Mouse (Mus musculus) heart, embryonic 14.5 days (tissue): Measurements from ENCODE around the gene Zfp579. TPM values are rescaled to one million over a fixed set of nuclear protein-coding genes. Genes with fewer than 3 reads are reported as not detected.

ENCODE experiments used
- ATAC-seq: fragments of 200-750 bp; cut with Nextera tagmentation; 2 replicates; pipeline ENCODE4 v1.8.0; 2017; ENCODE audit warnings: low read depth, moderate TSS enrichment; ENCODE audit not compliant: insufficient number of reproducible peaks, insufficient read depth, low FRiP score
- H3K27ac ChIP-seq, 2 experiments: fragments of 200-500 bp in 1 of 2; fragments of 300-500 bp in 1 of 2; sonication (generic) in 1 of 2; replicated peaks in 1 of 2; 2 replicates each; pipeline ENCODE4 v1.5.1; 2012 to 2014; ENCODE audit warnings: low read depth in 2 of 2, low read length in 2 of 2, control low read depth in 1 of 2, mild to moderate bottlenecking in 1 of 2, mixed read lengths in 1 of 2; ENCODE audit not compliant: control insufficient read depth in 1 of 2, insufficient read depth in 1 of 2
- H3K27me3 ChIP-seq: fragments of 300-500 bp; sonication (generic); 2 replicates; pipeline ENCODE4 v1.6.1; 2014; ENCODE audit warnings: mild to moderate bottlenecking, low read length, control low read depth; ENCODE audit not compliant: control insufficient read depth, insufficient read depth
- H3K36me3 ChIP-seq: fragments of 300-500 bp; sonication (generic); 2 replicates; pipeline ENCODE4 v1.6.1; 2014; ENCODE audit warnings: mild to moderate bottlenecking, control low read depth, low read length, mixed read lengths; ENCODE audit not compliant: control insufficient read depth, insufficient read depth
- H3K4me1 ChIP-seq, 2 experiments: fragments of 200-500 bp in 1 of 2; fragments of 300-500 bp in 1 of 2; sonication (generic) in 1 of 2; 2 replicates each; pipeline ENCODE4 v1.6.1; 2012 to 2014; ENCODE audit warnings: low read length in 2 of 2, control low read depth in 1 of 2, mixed read lengths in 1 of 2; ENCODE audit not compliant: control insufficient read depth in 2 of 2, insufficient read depth in 2 of 2
- H3K4me2 ChIP-seq: fragments of 300-500 bp; sonication (generic); 2 replicates; pipeline ENCODE4 v1.6.1; 2014; ENCODE audit warnings: mild to moderate bottlenecking, low read length
- H3K4me3 ChIP-seq, 2 experiments: fragments of 200-500 bp in 1 of 2; fragments of 300-500 bp in 1 of 2; sonication (generic) in 1 of 2; 2 replicates each; pipeline ENCODE4 v1.5.1; 2012 to 2014; ENCODE audit warnings: low read length in 2 of 2, mild to moderate bottlenecking in 2 of 2, control low read depth in 1 of 2, low read depth in 1 of 2, moderate library complexity in 1 of 2; ENCODE audit not compliant: control insufficient read depth in 1 of 2, insufficient read depth in 1 of 2
- H3K9ac ChIP-seq: fragments of 300-500 bp; sonication (generic); 2 replicates; pipeline ENCODE4 v1.6.1; 2014; ENCODE audit warnings: mild to moderate bottlenecking, low read length
- H3K9me3 ChIP-seq: fragments of 300-500 bp; sonication (generic); 2 replicates; pipeline ENCODE4 v1.6.1; 2016; ENCODE audit warnings: low read length, control low read depth; ENCODE audit not compliant: control insufficient read depth
- WGBS: fragments of 180-500 bp; shearing (Covaris S2); extraction: QIAGEN DNeasy Blood & Tissue Kit; methylation state at CpG from one replicate; pipeline ENCODE4 v1.1.7; 2014; 5-methylcytosine and 5-hydroxymethylcytosine counted together
- polyA plus RNA-seq: library from polyadenylated mRNA; unstranded; fragments of >200 nt; fragmentation: Nextera tagmentation; extraction: Ambion mirVana; gene quantifications from 2 replicates; pipeline ENCODE4 v1.2.1, GENCODE M21; 2014

Gene Zfp579
- polyA plus RNA-seq, 1 experiment from 2014 or later, result 33.5 TPM

DNA sequence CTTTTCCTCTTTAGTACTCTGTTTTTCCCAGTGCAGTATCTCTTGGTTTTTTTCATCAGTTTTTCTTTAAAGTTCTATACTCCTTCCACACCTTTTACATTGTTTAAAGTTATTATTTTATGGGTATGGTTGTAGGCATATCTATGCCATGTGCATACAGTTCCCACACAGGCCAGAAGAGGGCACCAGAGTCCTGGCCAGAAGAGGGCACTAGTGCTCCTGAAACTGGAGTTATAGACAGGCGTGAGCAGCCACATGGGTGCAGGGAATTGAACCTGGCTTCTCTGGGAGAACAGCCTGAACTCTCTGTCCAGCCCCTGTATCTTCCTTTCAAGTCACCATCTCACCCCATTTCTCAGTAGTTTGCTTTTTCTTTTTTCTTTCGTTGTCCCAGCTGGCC is 57.5 kb downstream of the Zfp579 start:
- Histone ChIP-seq H3K4me1 (peaks cover 0 to under 1% of the 10 kb centered on the region in 2 experiments; a peak in 1 of 4 replicates), H3K4me3 (no peak overlapping the region), H3K27me3 (0 out of 2 replicates have a peak, but pooled peaks cover 5% of the 10 kb centered on the region), H3K4me2 (no peak overlapping the region), H3K36me3 (no peaks in the 10 kb centered on the region), H3K27ac (no peak overlapping the region), H3K9ac (no peak overlapping the region), H3K9me3 (no peaks in the 10 kb centered on the region)
- WGBS, result 40% methylated on average over 2 of the region's 2 CpGs
- no peak for ATAC-seq

DNA sequence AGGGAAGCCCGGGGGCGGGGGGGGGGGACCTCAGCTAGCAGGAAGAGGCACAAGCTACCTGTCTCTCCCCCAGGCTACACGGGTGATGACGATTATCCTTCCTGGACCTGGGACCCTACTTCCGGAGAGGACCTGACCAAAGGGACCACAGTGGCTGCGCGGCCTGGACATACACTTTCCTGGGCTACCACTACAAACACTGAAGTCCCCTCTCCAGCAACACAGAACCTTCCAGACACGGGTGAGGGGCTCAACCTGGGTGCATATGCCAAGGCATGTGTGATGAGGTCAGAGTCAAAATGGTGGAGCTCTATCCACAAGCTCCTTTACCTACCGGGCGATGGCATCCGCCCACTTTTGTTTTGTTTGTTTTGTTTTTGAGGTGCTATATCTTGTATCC is 58.6 kb downstream of the Zfp579 start:
- Histone ChIP-seq H3K4me3 (no peak overlapping the region), H3K27ac (no peak overlapping the region), H3K9ac (no peak overlapping the region; the same call in 1 of the 2 replicates), H3K36me3 (no peaks in the 10 kb centered on the region), H3K4me2 (no peak overlapping the region), H3K4me1 (no peaks in the 10 kb centered on the region), H3K27me3 (0 out of 2 replicates have a peak, but pooled peaks cover 3% of the 10 kb centered on the region), H3K9me3 (no peaks in the 10 kb centered on the region)
- no peak for ATAC-seq
- 71% methylated on average over 10 of the region's 11 CpGs for WGBS

DNA sequence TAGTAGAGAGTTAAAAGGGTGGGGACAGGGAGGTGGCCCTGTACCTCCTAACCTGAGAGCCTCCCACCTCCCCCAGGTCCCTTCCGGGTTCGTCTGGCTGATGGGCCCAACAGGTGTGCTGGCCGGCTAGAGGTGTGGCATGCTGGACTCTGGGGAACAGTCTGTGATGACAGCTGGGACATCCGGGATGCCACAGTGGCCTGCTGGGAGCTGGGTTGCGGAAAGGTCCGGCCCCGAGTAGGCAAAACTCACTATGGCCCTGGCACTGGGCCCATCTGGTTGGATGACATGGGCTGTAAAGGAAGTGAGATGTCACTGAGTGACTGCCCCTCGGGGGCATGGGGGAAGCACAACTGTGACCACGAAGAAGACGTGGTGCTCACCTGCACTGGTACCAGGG is 59.1 kb downstream of the Zfp579 start:
- no peaks in the 10 kb centered on the region for H3K9me3 ChIP-seq
- no peak overlapping the region for H3K27ac ChIP-seq
- no peak for ATAC-seq
- 66% methylated on average over 10 of the region's 10 CpGs for WGBS
- H3K4me1 ChIP-seq, result no peaks in the 10 kb centered on the region
- no peak overlapping the region for H3K4me3 ChIP-seq
- H3K9ac ChIP-seq, result no peak overlapping the region
- no peaks in the 10 kb centered on the region for H3K27me3 ChIP-seq
- H3K4me2 ChIP-seq, result no peak overlapping the region
- no peaks in the 10 kb centered on the region for H3K36me3 ChIP-seq

DNA sequence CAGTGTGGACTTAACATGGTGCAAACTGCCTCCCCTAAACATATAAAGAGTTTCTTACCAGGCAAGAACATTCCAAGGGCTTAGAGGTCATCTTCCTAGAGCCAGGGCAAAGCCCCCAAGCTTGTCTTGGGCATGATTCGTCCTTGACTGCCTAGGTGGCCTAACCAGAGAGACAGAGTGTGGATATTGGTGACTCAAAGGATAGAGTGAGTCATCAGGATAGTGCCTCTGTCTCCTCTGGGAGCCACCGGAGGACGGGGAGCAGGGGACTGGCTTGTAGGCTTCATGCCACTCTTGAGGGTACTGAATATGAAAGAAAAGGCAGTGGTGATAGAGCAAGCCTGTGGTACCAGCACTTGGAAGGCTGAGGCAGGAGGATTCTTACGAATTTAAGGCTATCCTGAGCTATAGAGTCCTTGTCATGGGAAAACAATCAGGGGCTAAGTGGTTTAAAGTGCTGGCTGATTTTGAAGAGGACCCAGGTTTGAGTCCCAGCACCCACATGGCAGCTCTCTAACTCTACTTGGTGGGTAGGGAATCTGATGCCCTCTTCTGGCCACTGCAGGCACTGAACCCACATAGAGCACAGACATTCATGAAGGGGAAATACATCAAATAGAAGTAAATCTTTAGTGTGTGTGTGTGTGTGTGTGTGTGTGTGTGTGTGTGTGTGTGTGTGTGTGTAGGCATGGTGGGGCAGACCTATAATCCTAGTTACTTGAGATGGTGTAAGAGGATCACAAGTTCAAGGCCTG is 61.6 kb downstream of the Zfp579 start:
- H3K27ac ChIP-seq, result no peak overlapping the region
- H3K36me3 ChIP-seq, result no peaks in the 10 kb centered on the region
- no peak for ATAC-seq
- H3K4me3 ChIP-seq, result no peak overlapping the region
- no peaks in the 10 kb centered on the region for H3K4me1 ChIP-seq
- WGBS, result 76% methylated on average over 4 of the region's 4 CpGs
- H3K4me2 ChIP-seq, result no peak overlapping the region
- H3K9me3 ChIP-seq, result no peaks in the 10 kb centered on the region
- H3K27me3 ChIP-seq, result no peaks in the 10 kb centered on the region
- no peak overlapping the region for H3K9ac ChIP-seq

Other genes starting within 250 kb of the Zfp579 start
- 30.4 and 30.6 TPM in 2 replicates for gene Cox6b2, start 243.1 kb downstream of the Zfp579 start, polyA plus RNA-seq
- gene Fam71e2, start 224.9 kb downstream of the Zfp579 start, polyA plus RNA-seq, result not detected in 2 replicates
- not detected in 2 replicates for gene Il11, start 213.3 kb downstream of the Zfp579 start, polyA plus RNA-seq
- not detected in 2 replicates for gene Tmem190, start 213.2 kb downstream of the Zfp579 start, polyA plus RNA-seq
- gene Tmem238, start 206.5 kb downstream of the Zfp579 start, polyA plus RNA-seq, result 3.0 and 3.7 TPM in 2 replicates
- gene Rpl28, start 203.3 kb downstream of the Zfp579 start, polyA plus RNA-seq, result 179 and 188 TPM in 2 replicates
- 237 and 408 TPM in 2 replicates for gene Ube2s, start 183.6 kb downstream of the Zfp579 start, polyA plus RNA-seq
- 0.05 TPM in 1 of 2 replicates, not detected in the other for gene Shisa7, start 151.5 kb downstream of the Zfp579 start, polyA plus RNA-seq
- gene Isoc2b, start 125.9 kb downstream of the Zfp579 start, polyA plus RNA-seq, result 4.2 and 4.3 TPM in 2 replicates
- gene Isoc2a, start 119.0 kb downstream of the Zfp579 start, polyA plus RNA-seq, result 1.1 and 1.5 TPM in 2 replicates
- 0.20 TPM in 1 of 2 replicates, not detected in the other for gene Gm36210, start 89.6 kb downstream of the Zfp579 start, polyA plus RNA-seq
- 2.1 and 3.1 TPM in 2 replicates for gene Zfp628, start 80.9 kb downstream of the Zfp579 start, polyA plus RNA-seq
- 4.4 and 5.1 TPM in 2 replicates for gene Nat14, start 74.1 kb downstream of the Zfp579 start, polyA plus RNA-seq
- 1.4 and 1.9 TPM in 2 replicates for gene Ssc5d, start 70.4 kb downstream of the Zfp579 start, polyA plus RNA-seq
- 6.8 and 8.1 TPM in 2 replicates for gene Sbk2, start 31.8 kb downstream of the Zfp579 start, polyA plus RNA-seq
- gene Sbk3, start 25.0 kb downstream of the Zfp579 start, polyA plus RNA-seq, result 0.42 and 0.80 TPM in 2 replicates
- gene Zfp524, start 18.3 kb upstream of the Zfp579 start, polyA plus RNA-seq, result 12.6 and 13.6 TPM in 2 replicates
- 23.4 and 23.8 TPM in 2 replicates for gene Fiz1, start 18.5 kb upstream of the Zfp579 start, polyA plus RNA-seq
- 0.34 TPM in 1 of 2 replicates, not detected in the other for gene Gm44973, start 19.3 kb upstream of the Zfp579 start, polyA plus RNA-seq
- 4.4 and 4.9 TPM in 2 replicates for gene Zfp865, start 24.2 kb upstream of the Zfp579 start, polyA plus RNA-seq
- 0.73 and 1.9 TPM in 2 replicates for gene Ccdc106, start 24.4 kb upstream of the Zfp579 start, polyA plus RNA-seq
- gene 4632433K11Rik, start 38.0 kb upstream of the Zfp579 start, polyA plus RNA-seq, result not detected in 2 replicates
- gene Zfp784, start 42.3 kb upstream of the Zfp579 start, polyA plus RNA-seq, result 5.6 TPM in 2 replicates
- 21.9 and 22.0 TPM in 2 replicates for gene Zfp580, start 55.4 kb upstream of the Zfp579 start, polyA plus RNA-seq
- 46.8 and 66.2 TPM in 2 replicates for gene U2af2, start 66.0 kb upstream of the Zfp579 start, polyA plus RNA-seq
- gene Epn1, start 84.1 kb upstream of the Zfp579 start, polyA plus RNA-seq, result 50.6 and 52.0 TPM in 2 replicates
- gene Rfpl4, start 120.8 kb upstream of the Zfp579 start, polyA plus RNA-seq, result not detected in 2 replicates
- 2.2 and 2.5 TPM in 2 replicates for gene Rasl2-9, start 129.8 kb upstream of the Zfp579 start, polyA plus RNA-seq
- gene Vmn1r55, start 153.5 kb upstream of the Zfp579 start, polyA plus RNA-seq, result 0.01 TPM in 1 of 2 replicates, not detected in the other
- gene Vmn1r56, start 200.6 kb upstream of the Zfp579 start, polyA plus RNA-seq, result not detected in 2 replicates
- gene Vmn1r57, start 222.3 kb upstream of the Zfp579 start, polyA plus RNA-seq, result not detected in 2 replicates